Mouse (Mus musculus) lung, adult 2 months (tissue): ENCODE results near the gene Gm2115.

Experiments
- CTCF ChIP-seq: fragments of 200-500 bp; IDR thresholded peaks from 2 replicates; pipeline ENCODE4 v1.5.1; 2011; ENCODE audit warnings: mild to moderate bottlenecking, low read length, control low read depth; ENCODE audit not compliant: insufficient read depth
- POLR2A ChIP-seq: fragments of 200-500 bp; IDR thresholded peaks from 2 replicates; pipeline ENCODE4 v1.6.1; 2011; ENCODE audit warnings: low read depth, mild to moderate bottlenecking, control low read depth, low read length, borderline replicate concordance; ENCODE audit errors: extremely low read depth

DNA sequence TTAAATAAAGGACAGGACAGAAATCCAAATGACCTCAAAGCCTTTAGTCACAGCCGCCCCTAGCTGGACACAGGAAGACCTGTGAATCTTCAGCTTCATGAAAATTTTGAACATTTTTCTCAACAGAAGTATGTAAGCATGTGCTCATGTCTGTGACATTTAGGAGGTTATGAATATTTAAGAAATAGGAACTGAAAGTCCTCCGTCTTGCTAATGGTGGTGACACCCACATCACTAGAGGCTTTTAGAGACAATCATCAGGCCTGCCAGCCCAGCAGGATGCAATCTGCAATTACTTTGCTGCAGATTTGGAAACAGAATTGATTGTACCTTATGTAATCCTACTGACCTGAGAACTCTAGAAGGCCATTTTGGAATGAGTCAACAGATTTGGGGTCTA, 22.7 kb downstream of the Gm2115 start:
- TF ChIP-seq CTCF = no peak
- TF ChIP-seq POLR2A = no peak
